Mouse (Mus musculus) large intestine, adult 2 months (tissue): ENCODE data around the gene Ubd. TPM values are rescaled to one million over a fixed set of nuclear protein-coding genes. Genes with fewer than 3 reads are reported as not detected.

Experiments
- polyA plus RNA-seq: library from polyadenylated mRNA; depleted of rRNA; stranded (reverse); fragments of >200 nt; gene quantifications from 2 replicates; pipeline ENCODE4 v1.2.3, GENCODE M21; 2012; rRNA removed

Gene Ubd
- polyA plus RNA-seq, 1 experiment, result 12.6 TPM

Other genes with a start within 250 kb of the Ubd start
- gene Ppp1r11, start 242.2 kb upstream of the Ubd start, polyA plus RNA-seq, result 46.0 and 54.1 TPM in 2 replicates
- 36.9 and 49.6 TPM in 2 replicates for gene Znrd1, start 235.3 kb upstream of the Ubd start, polyA plus RNA-seq
- gene Znrd1as, start 235.3 kb upstream of the Ubd start, polyA plus RNA-seq, result 1.2 and 2.2 TPM in 2 replicates
- not detected in 2 replicates for gene 2410137M14Rik, start 212.7 kb upstream of the Ubd start, polyA plus RNA-seq
- 0.14 TPM in 1 of 2 replicates, not detected in the other for gene H2-M5, start 204.4 kb upstream of the Ubd start, polyA plus RNA-seq
- 1.4 and 2.6 TPM in 2 replicates for gene Zfp57, start 192.7 kb upstream of the Ubd start, polyA plus RNA-seq
- gene Mog, start 170.5 kb upstream of the Ubd start, polyA plus RNA-seq, result not detected in 2 replicates
- gene Gabbr1, start 147.9 kb upstream of the Ubd start, polyA plus RNA-seq, result 8.1 and 11.3 TPM in 2 replicates
- gene Olfr90, start 105.4 kb upstream of the Ubd start, polyA plus RNA-seq, result not detected in 2 replicates
- not detected in 2 replicates for gene Olfr91, start 95.6 kb upstream of the Ubd start, polyA plus RNA-seq
- gene Olfr92, start 73.8 kb upstream of the Ubd start, polyA plus RNA-seq, result not detected in 2 replicates
- not detected in 2 replicates for gene Olfr93, start 32.4 kb upstream of the Ubd start, polyA plus RNA-seq
- gene Olfr94, start 7.1 kb downstream of the Ubd start, polyA plus RNA-seq, result not detected in 2 replicates
- not detected in 2 replicates for gene Olfr95, start 19.2 kb downstream of the Ubd start, polyA plus RNA-seq
- not detected in 2 replicates for gene Olfr96, start 26.3 kb downstream of the Ubd start, polyA plus RNA-seq
- not detected in 2 replicates for gene Olfr97, start 43.4 kb downstream of the Ubd start, polyA plus RNA-seq
- not detected in 2 replicates for gene Olfr98, start 69.9 kb downstream of the Ubd start, polyA plus RNA-seq
- 9.6 and 9.8 TPM in 2 replicates for gene H2-M3, start 76.3 kb downstream of the Ubd start, polyA plus RNA-seq
- not detected in 2 replicates for gene Olfr99, start 89.6 kb downstream of the Ubd start, polyA plus RNA-seq
- not detected in 2 replicates for gene Olfr101, start 110.4 kb downstream of the Ubd start, polyA plus RNA-seq
- not detected in 2 replicates for gene Olfr102, start 123.2 kb downstream of the Ubd start, polyA plus RNA-seq
- gene Olfr103, start 145.8 kb downstream of the Ubd start, polyA plus RNA-seq, result not detected in 2 replicates
- not detected in 2 replicates for gene Olfr104-ps, start 165.7 kb downstream of the Ubd start, polyA plus RNA-seq
- not detected in 2 replicates for gene Olfr105-ps, start 185.1 kb downstream of the Ubd start, polyA plus RNA-seq
- gene Olfr106-ps, start 196.5 kb downstream of the Ubd start, polyA plus RNA-seq, result not detected in 2 replicates
- not detected in 2 replicates for gene Olfr107, start 205.3 kb downstream of the Ubd start, polyA plus RNA-seq